Mouse (Mus musculus): ENCODE data around the gene Vwf. TPM values are rescaled to one million over a fixed set of nuclear protein-coding genes. Genes with fewer than 3 reads are reported as not detected.

Vwf gene
- 8.4 and 9.8 TPM in 2 replicates for polyA plus RNA-seq (2015; fragmentation: Nextera tagmentation; extraction: Ambion mirVana)

GRCm38 (mm10) chr6:125546474-125546873 is at the start of gene Vwf:
TSS of gene Vwf (plus strand) at chr6:125546774.
- H3K4me2 ChIP-seq (ENCODE audit: low read length): no peak within 1 kb of the TSS
- no peaks in the 10 kb centered on the region for H3K36me3 ChIP-seq (ENCODE audit: control insufficient read depth, insufficient read depth, low read length)
- H3K4me1 ChIP-seq (ENCODE audit: control insufficient read depth, insufficient read depth, low read length): no peaks in the 10 kb centered on the region
- H3K27ac ChIP-seq (ENCODE audit: low read length): no peak within 1 kb of the TSS
- no peak for ATAC-seq
- no peak within 1 kb of the TSS for H3K4me3 ChIP-seq (ENCODE audit: low read depth, low read length)
- H3K27me3 ChIP-seq (ENCODE audit: control insufficient read depth, insufficient read depth, low read depth, low read length): no peaks in the 10 kb centered on the region
- H3K9ac ChIP-seq (ENCODE audit: low read depth, low read length): no peak within 1 kb of the TSS
- 96% methylated on average over 6 of the region's 6 CpGs for WGBS
- no peaks in the 10 kb centered on the region for H3K9me3 ChIP-seq (replicated peaks; ENCODE audit: control insufficient read depth, low read length, poor library complexity, severe bottlenecking)

GRCm38 (mm10) chr6:125498062-125498461 is 48.5 kb upstream of the Vwf start:
- WGBS: 43% methylated on average over 5 of the region's 5 CpGs
- Histone ChIP-seq H3K9me3 (replicated peaks; ENCODE audit: control insufficient read depth, low read length, poor library complexity, severe bottlenecking) (no peaks in the 10 kb centered on the region), H3K4me2 (ENCODE audit: low read length) (no peak overlapping the region), H3K9ac (ENCODE audit: low read depth, low read length) (no peak overlapping the region), H3K4me1 (ENCODE audit: control insufficient read depth, insufficient read depth, low read length) (peaks cover 5% of the 10 kb centered on the region; the same call in 1 of the 2 replicates), H3K27me3 (ENCODE audit: control insufficient read depth, insufficient read depth, low read depth, low read length) (peaks cover 8% of the 10 kb centered on the region), H3K27ac (ENCODE audit: low read length) (no peak overlapping the region), H3K4me3 (ENCODE audit: low read depth, low read length) (no peak overlapping the region), H3K36me3 (ENCODE audit: control insufficient read depth, insufficient read depth, low read length) (no peaks in the 10 kb centered on the region)
- no peak for ATAC-seq

GRCm38 (mm10) chr6:125503186-125503802 is 43.3 kb upstream of the Vwf start:
- no peak for ATAC-seq
- 92% methylated on average over 11 of the region's 11 CpGs for WGBS
- Histone ChIP-seq H3K27me3 (ENCODE audit: control insufficient read depth, insufficient read depth, low read depth, low read length) (no peaks in the 10 kb centered on the region), H3K9ac (ENCODE audit: low read depth, low read length) (no peak overlapping the region), H3K4me3 (ENCODE audit: low read depth, low read length) (no peak overlapping the region), H3K9me3 (replicated peaks; ENCODE audit: control insufficient read depth, low read length, poor library complexity, severe bottlenecking) (no peaks in the 10 kb centered on the region), H3K27ac (ENCODE audit: low read length) (no peak overlapping the region), H3K4me1 (ENCODE audit: control insufficient read depth, insufficient read depth, low read length) (no peaks in the 10 kb centered on the region), H3K36me3 (ENCODE audit: control insufficient read depth, insufficient read depth, low read length) (no peaks in the 10 kb centered on the region), H3K4me2 (ENCODE audit: low read length) (no peak overlapping the region)

GRCm38 (mm10) chr6:125504622-125505355 is 41.8 kb upstream of the Vwf start:
- H3K27ac ChIP-seq (ENCODE audit: low read length): no peak overlapping the region
- no peak overlapping the region for H3K4me3 ChIP-seq (ENCODE audit: low read depth, low read length)
- no peaks in the 10 kb centered on the region for H3K36me3 ChIP-seq (ENCODE audit: control insufficient read depth, insufficient read depth, low read length)
- no peak overlapping the region for H3K9ac ChIP-seq (ENCODE audit: low read depth, low read length)
- WGBS: 47% methylated on average over 3 of the region's 3 CpGs
- H3K9me3 ChIP-seq (replicated peaks; ENCODE audit: control insufficient read depth, low read length, poor library complexity, severe bottlenecking): no peaks in the 10 kb centered on the region
- no peaks in the 10 kb centered on the region for H3K27me3 ChIP-seq (ENCODE audit: control insufficient read depth, insufficient read depth, low read depth, low read length)
- H3K4me2 ChIP-seq (ENCODE audit: low read length): no peak overlapping the region
- ATAC-seq: no peak
- H3K4me1 ChIP-seq (ENCODE audit: control insufficient read depth, insufficient read depth, low read length): no peaks in the 10 kb centered on the region

- H3K4me1 ChIP-seq (ENCODE audit: control insufficient read depth, insufficient read depth, low read length): no peaks in the 10 kb centered on the region
- H3K4me3 ChIP-seq (ENCODE audit: low read depth, low read length): no peak overlapping the region
- no peak for ATAC-seq
- H3K27ac ChIP-seq (ENCODE audit: low read length): no peak overlapping the region
- WGBS: 90% methylated on average over 4 of the region's 4 CpGs
- H3K36me3 ChIP-seq (ENCODE audit: control insufficient read depth, insufficient read depth, low read length): no peaks in the 10 kb centered on the region
- no peaks in the 10 kb centered on the region for H3K9me3 ChIP-seq (replicated peaks; ENCODE audit: control insufficient read depth, low read length, poor library complexity, severe bottlenecking)
- no peak overlapping the region for H3K4me2 ChIP-seq (ENCODE audit: low read length)
- H3K9ac ChIP-seq (ENCODE audit: low read depth, low read length): no peak overlapping the region
- no peaks in the 10 kb centered on the region for H3K27me3 ChIP-seq (ENCODE audit: control insufficient read depth, insufficient read depth, low read depth, low read length)
These were observed 40.1 kb upstream of the Vwf start for GRCm38 (mm10) chr6:125506427-125506826.

- Histone ChIP-seq H3K4me1 (ENCODE audit: control insufficient read depth, insufficient read depth, low read length) (no peaks in the 10 kb centered on the region), H3K4me2 (ENCODE audit: low read length) (no peak overlapping the region), H3K27me3 (ENCODE audit: control insufficient read depth, insufficient read depth, low read depth, low read length) (no peaks in the 10 kb centered on the region), H3K9ac (ENCODE audit: low read depth, low read length) (no peak overlapping the region), H3K36me3 (ENCODE audit: control insufficient read depth, insufficient read depth, low read length) (no peaks in the 10 kb centered on the region), H3K4me3 (ENCODE audit: low read depth, low read length) (no peak overlapping the region), H3K9me3 (replicated peaks; ENCODE audit: control insufficient read depth, low read length, poor library complexity, severe bottlenecking) (no peaks in the 10 kb centered on the region), H3K27ac (ENCODE audit: low read length) (no peak overlapping the region)
- ATAC-seq: no peak
- 85% methylated on average over 3 of the region's 3 CpGs for WGBS
These were observed 36.8 kb upstream of the Vwf start for GRCm38 (mm10) chr6:125509783-125510182.

GRCm38 (mm10) chr6:125510645-125511044 is 35.9 kb upstream of the Vwf start:
- Histone ChIP-seq H3K27me3 (ENCODE audit: control insufficient read depth, insufficient read depth, low read depth, low read length) (no peaks in the 10 kb centered on the region), H3K4me2 (ENCODE audit: low read length) (no peak overlapping the region), H3K4me3 (ENCODE audit: low read depth, low read length) (no peak overlapping the region), H3K9me3 (replicated peaks; ENCODE audit: control insufficient read depth, low read length, poor library complexity, severe bottlenecking) (no peaks in the 10 kb centered on the region), H3K36me3 (ENCODE audit: control insufficient read depth, insufficient read depth, low read length) (no peaks in the 10 kb centered on the region), H3K9ac (ENCODE audit: low read depth, low read length) (no peak overlapping the region), H3K27ac (ENCODE audit: low read length) (no peak overlapping the region), H3K4me1 (ENCODE audit: control insufficient read depth, insufficient read depth, low read length) (no peaks in the 10 kb centered on the region)
- no peak for ATAC-seq

- 87% methylated on average over 7 of the region's 7 CpGs for WGBS
- no peak overlapping the region for H3K27ac ChIP-seq (ENCODE audit: low read length)
- no peak overlapping the region for H3K4me3 ChIP-seq (ENCODE audit: low read depth, low read length)
- H3K36me3 ChIP-seq (ENCODE audit: control insufficient read depth, insufficient read depth, low read length): no peaks in the 10 kb centered on the region
- H3K9ac ChIP-seq (ENCODE audit: low read depth, low read length): no peak overlapping the region
- no peaks in the 10 kb centered on the region for H3K27me3 ChIP-seq (ENCODE audit: control insufficient read depth, insufficient read depth, low read depth, low read length)
- no peaks in the 10 kb centered on the region for H3K4me1 ChIP-seq (ENCODE audit: control insufficient read depth, insufficient read depth, low read length)
- no peaks in the 10 kb centered on the region for H3K9me3 ChIP-seq (replicated peaks; ENCODE audit: control insufficient read depth, low read length, poor library complexity, severe bottlenecking)
- ATAC-seq: no peak
- H3K4me2 ChIP-seq (ENCODE audit: low read length): no peak overlapping the region
These were observed 35.4 kb upstream of the Vwf start for GRCm38 (mm10) chr6:125511196-125511595.

- Histone ChIP-seq H3K27me3 (ENCODE audit: control insufficient read depth, insufficient read depth, low read depth, low read length) (no peaks in the 10 kb centered on the region), H3K27ac (ENCODE audit: low read length) (no peak overlapping the region), H3K4me1 (ENCODE audit: control insufficient read depth, insufficient read depth, low read length) (no peaks in the 10 kb centered on the region), H3K9me3 (replicated peaks; ENCODE audit: control insufficient read depth, low read length, poor library complexity, severe bottlenecking) (no peaks in the 10 kb centered on the region), H3K9ac (ENCODE audit: low read depth, low read length) (no peak overlapping the region), H3K36me3 (ENCODE audit: control insufficient read depth, insufficient read depth, low read length) (no peaks in the 10 kb centered on the region), H3K4me3 (ENCODE audit: low read depth, low read length) (no peak overlapping the region), H3K4me2 (ENCODE audit: low read length) (no peak overlapping the region)
- no peak for ATAC-seq
- WGBS: 63% methylated on average over 6 of the region's 6 CpGs
These were observed 33.5 kb upstream of the Vwf start for GRCm38 (mm10) chr6:125512950-125513596.
